Comparison of ENCODE assay signal across 18 mouse cellular contexts in genomic region chr9:96839376-96839775, GRCm38 (mm10). TPM values are rescaled to one million over a fixed set of nuclear protein-coding genes. Genes with fewer than 3 reads are reported as not detected.
DNase-seq lines count a peak whose midpoint lies in the region; ATAC-seq and TF ChIP-seq lines count a peak whose summit lies in the region.
"Had no signal": no experiment of that assay in that cellular context is flagged by ENCODE, and none has a peak within 500 bp of the region (broad histone marks: within the 10 kb centered on the region; RNA-seq: fewer than 3 reads in every experiment).

No protein-coding gene starts in this region.

- WGBS in hindbrain, embryonic 10.5 days, result 90% methylated on average over 5 of the region's 5 CpGs
- 85% methylated on average over 5 of the region's 5 CpGs for WGBS in hindbrain, embryonic 12.5 days
- 84% methylated on average over 5 of the region's 5 CpGs for whole genome bisulfite sequencing in neural tube, embryonic 14.5 days

- ATAC-seq in hindbrain, embryonic 12.5 days (ENCODE audit: low FRiP score), result no peak
- ATAC-seq in neural tube, embryonic 14.5 days (ENCODE audit: low read depth), result no peak

- no peak for TF ChIP-seq CTCF in left cerebral cortex, adult 2 months (IDR thresholded peaks at IDR 0.05)

- H3K4me2 ChIP-seq in hindbrain, embryonic 12.5 days (replicated peaks), result no peak overlapping the region
- no peak overlapping the region for H3K4me2 ChIP-seq in neural tube, embryonic 14.5 days (ENCODE audit: low read depth, low read length)
- H3K4me2 ChIP-seq: embryonic facial prominence, embryonic 12.5 days; limb, embryonic 15.5 days; lung, embryonic 14.5 days had no signal

- peak overlapping the region; percentile 29; the same call in 1 of the 2 replicates for H3K27ac ChIP-seq in hindbrain, embryonic 10.5 days
- H3K27ac ChIP-seq in hindbrain, embryonic 12.5 days, result no peak overlapping the region
- peak overlapping the region; percentile 66 for H3K27ac ChIP-seq in left cerebral cortex, adult 2 months
- peak overlapping the region; percentile 55; the same call in 1 of the 2 replicates for H3K27ac ChIP-seq in neural tube, embryonic 14.5 days (ENCODE audit: low read depth, low read length)
- H3K27ac ChIP-seq: embryonic facial prominence, embryonic 12.5 days; heart, adult 2 months; heart, embryonic 13.5 days; limb, embryonic 15.5 days; liver, embryonic 14.5 days had no signal

- no peaks in the 10 kb centered on the region for H3K27me3 ChIP-seq in hindbrain, embryonic 10.5 days (ENCODE audit: insufficient read depth, poor library complexity, severe bottlenecking)
- H3K27me3 ChIP-seq in hindbrain, embryonic 12.5 days, result no peaks in the 10 kb centered on the region
- H3K27me3 ChIP-seq in neural tube, embryonic 14.5 days (ENCODE audit: control insufficient read depth, insufficient read depth, low read length), result no peaks in the 10 kb centered on the region
- H3K27me3 ChIP-seq: embryonic facial prominence, embryonic 12.5 days; heart, embryonic 13.5 days; limb, embryonic 15.5 days had no signal

- no peak overlapping the region for H3K9ac ChIP-seq in hindbrain, embryonic 12.5 days
- H3K9ac ChIP-seq in neural tube, embryonic 14.5 days (replicated peaks; ENCODE audit: low read depth, low read length), result no peak overlapping the region
- H3K9ac ChIP-seq: embryonic facial prominence, embryonic 12.5 days; forebrain, postnatal 0 days; heart, embryonic 13.5 days; limb, embryonic 15.5 days; liver, embryonic 14.5 days; lung, embryonic 14.5 days had no signal

- intact Hi-C loops in left cerebral cortex, adult 2 months (cut with DNase I), result loop anchor here (2.0 kb wide), 2 partner anchors 33 to 49 kb away; no protein-coding TSS in a partner anchor
- intact Hi-C loops in left cerebral cortex, postnatal 36 days (cut with DNase I), result loop anchor here (2.0 kb wide), 1 partner anchor 49 kb away; no protein-coding TSS in a partner anchor

- H3K9me3 ChIP-seq in hindbrain, embryonic 10.5 days, result peaks cover 4% of the 10 kb centered on the region; the same call in 1 of the 2 replicates
- H3K9me3 ChIP-seq in hindbrain, embryonic 12.5 days (replicated peaks), result peaks cover 6% of the 10 kb centered on the region; the same call in 1 of the 2 replicates
- H3K9me3 ChIP-seq in neural tube, embryonic 14.5 days (ENCODE audit: control insufficient read depth, low read length), result no peaks in the 10 kb centered on the region
- H3K9me3 ChIP-seq: embryonic facial prominence, embryonic 12.5 days; limb, embryonic 15.5 days had no signal

- H3K4me3 ChIP-seq in hindbrain, embryonic 10.5 days, result no peak overlapping the region
- H3K4me3 ChIP-seq in hindbrain, embryonic 12.5 days, result no peak overlapping the region
- no peak overlapping the region for H3K4me3 ChIP-seq in left cerebral cortex, adult 2 months
- no peak overlapping the region for H3K4me3 ChIP-seq in neural tube, embryonic 14.5 days (ENCODE audit: low read depth, low read length)
- H3K4me3 ChIP-seq: embryonic facial prominence, embryonic 12.5 days; heart, adult 2 months; heart, embryonic 13.5 days; limb, embryonic 15.5 days had no signal

- peaks cover 23% of the 10 kb centered on the region for H3K4me1 ChIP-seq in hindbrain, embryonic 10.5 days (replicated peaks)
- peaks cover 37% of the 10 kb centered on the region for H3K4me1 ChIP-seq in hindbrain, embryonic 12.5 days
- H3K4me1 ChIP-seq in neural tube, embryonic 14.5 days (ENCODE audit: control insufficient read depth, insufficient read depth, low read length), result peaks cover 19% of the 10 kb centered on the region

- peaks cover 25% of the 10 kb centered on the region for H3K36me3 ChIP-seq in hindbrain, embryonic 10.5 days
- H3K36me3 ChIP-seq in hindbrain, embryonic 12.5 days, result 0 out of 2 replicates have a peak, but pooled peaks cover 10% of the 10 kb centered on the region
- no peaks in the 10 kb centered on the region for H3K36me3 ChIP-seq in neural tube, embryonic 14.5 days (ENCODE audit: control insufficient read depth, insufficient read depth, low read length)
- H3K36me3 ChIP-seq: embryonic facial prominence, embryonic 12.5 days; limb, embryonic 15.5 days had no signal

- DNase-seq in hindbrain, embryonic 10.5 days (ENCODE audit: low spot score), result no peak
- no peak for DNase-seq in left cerebral cortex, adult 2 months (ENCODE audit: extremely low spot score in 1 of 2, low spot score in 2 of 2)
- DNase-seq in left cerebral cortex, postnatal 36 days (ENCODE audit: low spot score in 2 of 2), result no peak
- peak; percentile 72 for DNase-seq in brain, adult 2 months (ENCODE audit: low read depth, low spot score)
- no peak for DNase-seq in right cerebral cortex, postnatal 4 days
- DNase-seq: cerebellum, adult 11 months; gastrocnemius, postnatal 36 days; heart, adult 2 months; layer of hippocampus, postnatal 36 days; right cerebral cortex, postnatal 14 days had no signal

RNA-seq across cellular contexts. Expression of gene Pxylp1, which starts 53.1 kb away (rescaled TPM):
- 28.5 and 33.1 TPM in 2 replicates for polyA plus RNA-seq in hindbrain, embryonic 10.5 days (2016; fragmentation: Nextera tagmentation; extraction: Ambion mirVana)
- polyA plus RNA-seq in hindbrain, embryonic 12.5 days (2016; fragmentation: Nextera tagmentation; extraction: Ambion mirVana), result 56.9 and 59.9 TPM in 2 replicates
- total RNA-seq in left cerebral cortex, adult 2 months (2021), result 10 to 100 TPM; 17.7 to 19.5 TPM
- 10 to 100 TPM; 17.1 to 17.6 TPM for total RNA-seq in left cerebral cortex, postnatal 36 days (2021)
- polyA plus RNA-seq in neural tube, embryonic 14.5 days (2014; fragmentation: Nextera tagmentation; extraction: Ambion mirVana), result 29.5 and 30.3 TPM in 2 replicates
